Mouse (Mus musculus): ENCODE results near the gene Mast4. TPM values are rescaled to one million over a fixed set of nuclear protein-coding genes. Genes with fewer than 3 reads are reported as not detected.

Gene Mast4
- polyA plus RNA-seq, 1 experiment from 2014 or later = 21.1 TPM

GRCm38 (mm10) chr13:102942557-102942956 lies 391.7 kb downstream of the Mast4 start:
- H3K9ac ChIP-seq (ENCODE audit: low read depth, low read length) = no peak overlapping the region
- H3K27me3 ChIP-seq (replicated peaks; ENCODE audit: control insufficient read depth, insufficient read depth, low read length) = no peaks in the 10 kb centered on the region
- H3K36me3 ChIP-seq (ENCODE audit: control insufficient read depth, insufficient read depth, low read length) = no peaks in the 10 kb centered on the region
- WGBS = 81% methylated on average over 2 of the region's 2 CpGs
- no peaks in the 10 kb centered on the region for H3K9me3 ChIP-seq (ENCODE audit: control insufficient read depth, low read length)
- no peak for DNase-seq (ENCODE audit: low spot score)
- no peaks in the 10 kb centered on the region for H3K4me1 ChIP-seq (ENCODE audit: control insufficient read depth, insufficient read depth, low read length)
- no peak overlapping the region for H3K4me3 ChIP-seq (ENCODE audit: low read depth, low read length)
- H3K27ac ChIP-seq (replicated peaks; ENCODE audit: low read depth, low read length) = no peak overlapping the region
- H3K4me2 ChIP-seq (ENCODE audit: low read depth, low read length) = no peak overlapping the region
- no peak for ATAC-seq (ENCODE audit: low read depth)

GRCm38 (mm10) chr13:102940476-102940875 lies 393.8 kb downstream of the Mast4 start:
- no peak for ATAC-seq (ENCODE audit: low read depth)
- Histone ChIP-seq H3K4me1 (ENCODE audit: control insufficient read depth, insufficient read depth, low read length) (no peaks in the 10 kb centered on the region), H3K4me2 (ENCODE audit: low read depth, low read length) (no peak overlapping the region), H3K27me3 (replicated peaks; ENCODE audit: control insufficient read depth, insufficient read depth, low read length) (no peaks in the 10 kb centered on the region), H3K36me3 (ENCODE audit: control insufficient read depth, insufficient read depth, low read length) (no peaks in the 10 kb centered on the region), H3K9me3 (ENCODE audit: control insufficient read depth, low read length) (no peaks in the 10 kb centered on the region), H3K27ac (replicated peaks; ENCODE audit: low read depth, low read length) (no peak overlapping the region), H3K9ac (ENCODE audit: low read depth, low read length) (no peak overlapping the region), H3K4me3 (ENCODE audit: low read depth, low read length) (no peak overlapping the region)
- no peak for DNase-seq (ENCODE audit: low spot score)
- WGBS = 90% methylated on average over 6 of the region's 6 CpGs

GRCm38 (mm10) chr13:102936233-102936632 lies 398.1 kb downstream of the Mast4 start:
- ATAC-seq (ENCODE audit: low read depth) (no peak), DNase-seq (ENCODE audit: low spot score) (no peak)
- no peak overlapping the region for H3K4me3 ChIP-seq (ENCODE audit: low read depth, low read length)
- H3K27me3 ChIP-seq (replicated peaks; ENCODE audit: control insufficient read depth, insufficient read depth, low read length) = no peaks in the 10 kb centered on the region
- H3K27ac ChIP-seq (replicated peaks; ENCODE audit: low read depth, low read length) = no peak overlapping the region
- no peaks in the 10 kb centered on the region for H3K36me3 ChIP-seq (ENCODE audit: control insufficient read depth, insufficient read depth, low read length)
- no peaks in the 10 kb centered on the region for H3K9me3 ChIP-seq (ENCODE audit: control insufficient read depth, low read length)
- H3K4me1 ChIP-seq (ENCODE audit: control insufficient read depth, insufficient read depth, low read length) = no peaks in the 10 kb centered on the region
- H3K4me2 ChIP-seq (ENCODE audit: low read depth, low read length) = no peak overlapping the region
- 93% methylated on average over 2 of the region's 2 CpGs for WGBS
- no peak overlapping the region for H3K9ac ChIP-seq (ENCODE audit: low read depth, low read length)

- DNase-seq (ENCODE audit: low spot score) (no peak), ATAC-seq (ENCODE audit: low read depth) (no peak)
- Histone ChIP-seq H3K9me3 (ENCODE audit: control insufficient read depth, low read length) (no peaks in the 10 kb centered on the region), H3K4me1 (ENCODE audit: control insufficient read depth, insufficient read depth, low read length) (no peaks in the 10 kb centered on the region), H3K4me3 (ENCODE audit: low read depth, low read length) (no peak overlapping the region), H3K27me3 (replicated peaks; ENCODE audit: control insufficient read depth, insufficient read depth, low read length) (no peaks in the 10 kb centered on the region), H3K27ac (replicated peaks; ENCODE audit: low read depth, low read length) (no peak overlapping the region), H3K4me2 (ENCODE audit: low read depth, low read length) (no peak overlapping the region), H3K36me3 (ENCODE audit: control insufficient read depth, insufficient read depth, low read length) (no peaks in the 10 kb centered on the region), H3K9ac (ENCODE audit: low read depth, low read length) (no peak overlapping the region)
- 73% methylated on average over 3 of the region's 3 CpGs for WGBS
Observed at GRCm38 (mm10) chr13:102935788-102936187, 398.5 kb downstream of the Mast4 start.

GRCm38 (mm10) chr13:102933702-102934101 lies 400.6 kb downstream of the Mast4 start:
- H3K9ac ChIP-seq (ENCODE audit: low read depth, low read length) = no peak overlapping the region
- no peak overlapping the region for H3K4me2 ChIP-seq (ENCODE audit: low read depth, low read length)
- no peaks in the 10 kb centered on the region for H3K4me1 ChIP-seq (ENCODE audit: control insufficient read depth, insufficient read depth, low read length)
- no peaks in the 10 kb centered on the region for H3K27me3 ChIP-seq (replicated peaks; ENCODE audit: control insufficient read depth, insufficient read depth, low read length)
- 80% methylated on average over 5 of the region's 5 CpGs for WGBS
- ATAC-seq (ENCODE audit: low read depth) = no peak
- no peak overlapping the region for H3K4me3 ChIP-seq (ENCODE audit: low read depth, low read length)
- H3K36me3 ChIP-seq (ENCODE audit: control insufficient read depth, insufficient read depth, low read length) = no peaks in the 10 kb centered on the region
- H3K27ac ChIP-seq (replicated peaks; ENCODE audit: low read depth, low read length) = no peak overlapping the region
- peak; percentile 48 for DNase-seq (ENCODE audit: low spot score)
- H3K9me3 ChIP-seq (ENCODE audit: control insufficient read depth, low read length) = no peaks in the 10 kb centered on the region

- ATAC-seq (ENCODE audit: low read depth) (no peak), DNase-seq (ENCODE audit: low spot score) (no peak)
- no peak overlapping the region for H3K4me3 ChIP-seq (ENCODE audit: low read depth, low read length)
- no peaks in the 10 kb centered on the region for H3K9me3 ChIP-seq (ENCODE audit: control insufficient read depth, low read length)
- no peak overlapping the region for H3K4me2 ChIP-seq (ENCODE audit: low read depth, low read length)
- H3K36me3 ChIP-seq (ENCODE audit: control insufficient read depth, insufficient read depth, low read length) = no peaks in the 10 kb centered on the region
- no peaks in the 10 kb centered on the region for H3K4me1 ChIP-seq (ENCODE audit: control insufficient read depth, insufficient read depth, low read length)
- H3K9ac ChIP-seq (ENCODE audit: low read depth, low read length) = no peak overlapping the region
- WGBS = 68% methylated on average over 9 of the region's 9 CpGs
- no peak overlapping the region for H3K27ac ChIP-seq (replicated peaks; ENCODE audit: low read depth, low read length)
- no peaks in the 10 kb centered on the region for H3K27me3 ChIP-seq (replicated peaks; ENCODE audit: control insufficient read depth, insufficient read depth, low read length)
Observed at GRCm38 (mm10) chr13:102932434-102932833, 401.9 kb downstream of the Mast4 start.

GRCm38 (mm10) chr13:102931951-102932350 lies 402.3 kb downstream of the Mast4 start:
- ATAC-seq (ENCODE audit: low read depth) (no peak), DNase-seq (ENCODE audit: low spot score) (no peak)
- Histone ChIP-seq H3K27ac (replicated peaks; ENCODE audit: low read depth, low read length) (no peak overlapping the region), H3K4me3 (ENCODE audit: low read depth, low read length) (no peak overlapping the region), H3K9ac (ENCODE audit: low read depth, low read length) (no peak overlapping the region), H3K4me2 (ENCODE audit: low read depth, low read length) (no peak overlapping the region), H3K4me1 (ENCODE audit: control insufficient read depth, insufficient read depth, low read length) (no peaks in the 10 kb centered on the region), H3K27me3 (replicated peaks; ENCODE audit: control insufficient read depth, insufficient read depth, low read length) (no peaks in the 10 kb centered on the region), H3K36me3 (ENCODE audit: control insufficient read depth, insufficient read depth, low read length) (no peaks in the 10 kb centered on the region), H3K9me3 (ENCODE audit: control insufficient read depth, low read length) (no peaks in the 10 kb centered on the region)
- WGBS = 83% methylated on average over 1 of the region's 1 CpGs

- Histone ChIP-seq H3K27me3 (replicated peaks; ENCODE audit: control insufficient read depth, insufficient read depth, low read length) (no peaks in the 10 kb centered on the region), H3K4me2 (ENCODE audit: low read depth, low read length) (no peak overlapping the region), H3K27ac (replicated peaks; ENCODE audit: low read depth, low read length) (no peak overlapping the region), H3K4me1 (ENCODE audit: control insufficient read depth, insufficient read depth, low read length) (no peaks in the 10 kb centered on the region), H3K9me3 (ENCODE audit: control insufficient read depth, low read length) (no peaks in the 10 kb centered on the region), H3K9ac (ENCODE audit: low read depth, low read length) (no peak overlapping the region), H3K36me3 (ENCODE audit: control insufficient read depth, insufficient read depth, low read length) (no peaks in the 10 kb centered on the region), H3K4me3 (ENCODE audit: low read depth, low read length) (no peak overlapping the region)
- no peak for DNase-seq (ENCODE audit: low spot score)
- 82% methylated on average over 7 of the region's 7 CpGs for WGBS
- no peak for ATAC-seq (ENCODE audit: low read depth)
Observed at GRCm38 (mm10) chr13:102925844-102926598, 408.3 kb downstream of the Mast4 start.

- Histone ChIP-seq H3K27me3 (replicated peaks; ENCODE audit: control insufficient read depth, insufficient read depth, low read length) (no peaks in the 10 kb centered on the region), H3K4me3 (ENCODE audit: low read depth, low read length) (no peak overlapping the region), H3K27ac (replicated peaks; ENCODE audit: low read depth, low read length) (no peak overlapping the region), H3K9ac (ENCODE audit: low read depth, low read length) (no peak overlapping the region), H3K9me3 (ENCODE audit: control insufficient read depth, low read length) (no peaks in the 10 kb centered on the region), H3K4me1 (ENCODE audit: control insufficient read depth, insufficient read depth, low read length) (peaks cover 4% of the 10 kb centered on the region; the same call in 1 of the 2 replicates), H3K36me3 (ENCODE audit: control insufficient read depth, insufficient read depth, low read length) (no peaks in the 10 kb centered on the region), H3K4me2 (ENCODE audit: low read depth, low read length) (no peak overlapping the region)
- DNase-seq (ENCODE audit: low spot score) = no peak
- no peak for ATAC-seq (ENCODE audit: low read depth)
- WGBS = 87% methylated on average over 7 of the region's 7 CpGs
Observed at GRCm38 (mm10) chr13:102919741-102920140, 414.6 kb downstream of the Mast4 start.
